Mouse (Mus musculus) left cerebral cortex, adult 11 months (tissue): ENCODE results near the gene C8g.

ENCODE experiments used
- DNase-seq: peaks from one replicate; pipeline ENCODE4 v3.0.0; 2022; ENCODE audit warnings: low spot score

The C8g gene

GRCm38 (mm10) chr2:25500576-25501405 is 728 bp downstream of the C8g start, which contains the start of gene Fbxw5:
Fbxw5 (plus strand) TSS chr2:25500750.
- peak; percentile 77 for DNase-seq

DNA sequence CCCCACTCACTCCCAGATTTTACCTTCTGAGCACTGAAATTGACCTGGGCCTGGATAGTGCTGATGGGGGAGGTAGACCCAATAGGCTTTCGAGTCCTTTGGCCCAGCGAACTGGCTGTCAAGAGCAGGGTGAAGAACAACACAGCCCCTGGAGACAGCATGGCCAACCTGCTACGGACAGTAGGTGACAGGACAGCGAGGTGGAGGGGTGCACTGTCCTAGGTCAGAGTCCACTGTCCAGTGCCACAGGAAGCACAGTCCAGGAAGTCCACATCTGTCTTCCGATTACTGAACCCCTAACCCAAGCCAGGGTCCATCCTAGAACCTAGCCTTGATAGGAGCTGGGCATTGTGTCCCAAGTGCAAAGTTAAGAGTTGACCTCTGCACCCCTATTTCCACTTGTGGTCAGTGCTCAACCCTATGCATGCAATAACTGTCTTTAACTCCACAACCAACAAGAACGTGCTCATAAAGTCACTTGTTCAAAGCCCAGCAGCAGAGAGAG is 1.4 kb downstream of the C8g start:
- DNase-seq = no peak

DNA sequence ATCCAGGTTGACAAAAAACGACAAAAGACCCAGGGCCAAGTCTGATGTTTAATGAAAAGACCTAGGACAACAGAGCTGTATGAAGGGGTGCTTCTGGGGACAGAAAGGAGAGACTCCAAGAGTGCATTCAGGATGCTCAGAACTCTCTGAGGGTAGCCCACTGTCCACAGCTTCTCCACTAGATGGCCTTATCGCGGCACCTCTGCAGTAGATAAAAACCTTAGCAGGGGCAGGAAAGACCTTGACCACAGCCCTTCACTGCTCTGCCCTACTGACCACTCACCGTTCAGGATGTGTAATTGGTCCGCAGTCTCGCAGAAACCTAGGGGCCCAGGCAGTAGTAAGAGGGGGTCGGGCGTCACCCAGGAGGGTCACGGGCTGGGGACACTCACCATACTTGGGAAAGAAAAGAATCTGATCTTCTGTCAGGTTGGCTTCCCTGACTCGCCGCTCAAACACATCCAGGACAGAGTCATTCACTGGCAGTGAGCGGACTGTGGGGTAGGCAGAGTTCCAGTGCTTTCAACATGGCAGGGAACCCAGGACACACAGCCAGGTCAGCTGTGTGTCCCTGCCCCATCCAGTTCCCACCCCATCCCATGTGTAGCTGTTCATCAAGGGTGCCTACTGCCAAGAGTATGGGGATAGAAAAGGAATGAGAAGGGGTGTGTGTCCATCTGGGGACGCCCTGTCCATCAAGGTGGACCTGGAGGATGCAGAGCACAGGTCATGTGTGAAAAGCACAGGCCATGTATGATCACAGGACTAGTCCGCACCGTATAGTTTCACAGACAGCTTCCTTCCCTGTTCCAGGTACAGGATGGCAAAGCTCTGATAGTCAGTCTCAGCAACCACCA is 2.7 kb downstream of the C8g start:
- DNase-seq = no peak

DNA sequence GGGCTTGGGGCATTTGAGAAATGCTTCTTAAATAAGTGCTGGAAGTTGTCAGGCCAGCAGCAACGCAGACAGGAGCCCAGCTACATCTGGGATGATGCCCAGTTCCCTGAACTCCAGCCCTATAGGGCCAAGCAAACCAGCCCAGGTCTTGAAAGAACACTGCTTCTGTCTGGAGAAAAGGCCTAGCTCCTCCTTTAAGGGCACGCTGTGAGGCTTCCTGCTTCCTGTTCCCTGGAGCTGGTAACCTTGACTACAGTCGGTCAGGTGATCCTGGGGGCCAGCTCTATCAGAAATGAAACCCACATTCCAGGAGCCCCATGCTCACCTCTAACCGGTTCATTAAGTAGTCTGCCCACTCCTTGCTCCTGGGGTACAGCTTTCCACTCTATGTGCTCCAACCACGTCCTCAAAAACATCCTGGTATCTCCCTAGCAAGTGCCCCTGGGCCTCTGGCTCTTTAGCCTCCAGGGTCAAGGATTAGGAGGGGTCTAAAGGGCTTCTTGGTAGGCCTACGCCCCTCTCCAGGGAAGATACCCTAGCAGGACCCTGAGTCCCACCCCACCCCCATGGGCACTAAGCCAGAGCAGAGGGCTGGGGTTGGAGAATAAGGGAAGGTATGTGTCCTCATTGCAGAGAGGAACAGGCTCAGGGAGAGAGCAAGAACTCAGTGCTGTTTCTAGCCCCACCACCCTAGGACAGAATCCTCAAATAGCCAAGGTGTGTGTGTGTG is 3.5 kb downstream of the C8g start:
- no peak for DNase-seq

GRCm38 (mm10) chr2:25496462-25496861 is 5.1 kb downstream of the C8g start:
- DNase-seq = no peak

DNA sequence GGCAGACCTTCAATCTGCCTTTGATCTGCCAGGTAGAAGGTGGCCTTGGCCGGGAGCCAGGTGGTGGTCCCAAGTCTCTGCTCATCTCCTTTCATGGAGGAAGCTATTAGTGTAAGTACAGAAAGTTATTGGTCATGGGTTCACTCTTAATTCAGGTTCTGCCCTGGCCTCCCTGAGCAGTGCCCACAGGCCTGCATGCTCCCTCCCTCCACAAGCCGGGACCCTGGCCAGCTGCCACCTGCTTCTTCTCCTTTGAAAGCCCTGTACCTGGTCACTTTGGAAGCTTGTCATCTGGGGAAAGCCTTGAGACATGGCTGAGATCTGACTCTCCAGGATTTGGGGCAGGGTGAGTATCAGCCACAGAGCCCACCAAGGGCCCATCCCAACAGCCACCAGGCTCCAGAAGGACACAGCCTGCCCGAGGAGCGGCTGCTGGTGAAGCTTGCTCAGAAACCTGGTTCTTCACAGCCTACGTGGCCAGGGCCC is 8.0 kb downstream of the C8g start, which contains the start of gene Lcn12:
Lcn12 (minus strand) TSS at position 436 of the 486 bp plus-strand sequence.
- no peak for DNase-seq

DNA sequence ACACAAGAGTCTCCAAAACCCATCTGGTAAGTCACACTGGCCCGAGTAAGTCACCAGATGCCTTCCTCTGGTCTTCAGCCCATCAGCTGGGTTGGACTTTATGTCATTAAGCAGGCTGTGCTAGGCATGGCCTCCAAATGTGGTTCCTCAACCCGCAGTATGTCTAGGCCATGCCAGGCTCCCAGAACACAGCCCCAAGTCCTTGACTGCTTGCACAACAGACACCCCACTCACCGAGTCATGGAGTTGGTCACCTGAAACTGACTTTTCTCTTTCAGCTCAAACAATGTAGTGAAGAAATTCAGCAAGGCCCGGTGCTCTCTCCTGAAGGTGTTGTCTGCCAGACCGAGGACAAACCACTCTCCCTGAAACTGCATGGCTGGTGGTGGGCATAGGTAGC is 8.5 kb downstream of the C8g start:
- no peak for DNase-seq

GRCm38 (mm10) chr2:25488671-25489068 is 12.8 kb downstream of the C8g start:
- DNase-seq = no peak

- no peak for DNase-seq
Observed at GRCm38 (mm10) chr2:25487965-25488670, 13.4 kb downstream of the C8g start.

DNA sequence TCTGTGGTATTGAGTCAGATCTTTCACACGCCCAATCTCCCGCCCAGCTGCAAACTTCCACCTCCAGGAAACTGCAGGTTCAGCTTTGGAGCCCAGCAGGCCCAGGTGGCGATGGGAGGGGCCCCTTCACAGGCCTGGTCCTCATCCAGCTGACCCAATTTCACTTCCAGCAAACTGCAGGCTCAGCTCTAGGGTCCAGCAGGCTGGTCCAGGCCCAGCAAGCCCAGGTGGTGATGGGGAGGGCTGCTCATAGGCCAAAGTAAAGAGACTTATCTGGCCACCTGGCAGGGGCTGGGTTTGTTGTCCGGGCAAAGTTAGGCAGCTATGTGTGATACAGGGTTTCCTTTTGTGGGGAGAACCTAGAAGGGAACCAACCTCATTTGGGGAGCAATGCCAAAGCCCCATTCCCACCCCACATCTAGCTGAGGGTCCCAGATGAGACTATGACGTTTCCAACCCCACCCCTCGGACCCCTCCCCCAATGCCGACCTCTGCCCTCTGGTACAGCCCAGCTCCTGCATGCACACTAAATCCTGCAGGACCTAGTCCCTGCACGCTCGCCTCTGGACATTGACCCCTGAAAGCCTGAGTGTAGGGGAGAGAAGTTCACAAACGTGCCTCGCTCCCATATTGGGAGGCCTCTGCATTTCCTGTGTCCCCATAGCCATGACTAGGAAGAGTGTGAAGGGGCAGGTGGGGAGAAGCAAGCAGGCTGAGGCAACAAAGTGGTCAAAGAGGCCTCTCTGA is 16.4 kb downstream of the C8g start:
- DNase-seq = no peak

DNA sequence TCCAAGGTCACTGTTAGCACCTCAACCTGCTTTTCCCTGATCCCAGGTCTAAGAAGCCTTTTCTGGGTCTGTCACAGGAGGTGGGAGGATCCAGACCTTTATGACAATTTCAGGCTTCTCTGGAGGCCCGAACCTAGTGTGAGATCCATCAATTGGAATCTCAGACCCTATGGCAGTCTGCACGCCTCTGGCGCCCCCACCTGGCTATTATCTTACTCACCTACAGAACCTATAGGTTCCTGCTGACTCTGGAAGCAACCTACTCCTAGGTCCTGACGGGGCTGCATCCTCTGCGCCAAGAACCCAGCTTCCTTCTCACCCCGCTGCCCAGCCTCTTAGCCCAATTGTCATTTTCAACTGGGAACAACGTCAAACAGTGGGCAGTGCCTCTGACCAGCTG is 18.6 kb downstream of the C8g start:
- DNase-seq = no peak

GRCm38 (mm10) chr2:25480541-25480940 is 21.0 kb downstream of the C8g start:
- no peak for DNase-seq

DNA sequence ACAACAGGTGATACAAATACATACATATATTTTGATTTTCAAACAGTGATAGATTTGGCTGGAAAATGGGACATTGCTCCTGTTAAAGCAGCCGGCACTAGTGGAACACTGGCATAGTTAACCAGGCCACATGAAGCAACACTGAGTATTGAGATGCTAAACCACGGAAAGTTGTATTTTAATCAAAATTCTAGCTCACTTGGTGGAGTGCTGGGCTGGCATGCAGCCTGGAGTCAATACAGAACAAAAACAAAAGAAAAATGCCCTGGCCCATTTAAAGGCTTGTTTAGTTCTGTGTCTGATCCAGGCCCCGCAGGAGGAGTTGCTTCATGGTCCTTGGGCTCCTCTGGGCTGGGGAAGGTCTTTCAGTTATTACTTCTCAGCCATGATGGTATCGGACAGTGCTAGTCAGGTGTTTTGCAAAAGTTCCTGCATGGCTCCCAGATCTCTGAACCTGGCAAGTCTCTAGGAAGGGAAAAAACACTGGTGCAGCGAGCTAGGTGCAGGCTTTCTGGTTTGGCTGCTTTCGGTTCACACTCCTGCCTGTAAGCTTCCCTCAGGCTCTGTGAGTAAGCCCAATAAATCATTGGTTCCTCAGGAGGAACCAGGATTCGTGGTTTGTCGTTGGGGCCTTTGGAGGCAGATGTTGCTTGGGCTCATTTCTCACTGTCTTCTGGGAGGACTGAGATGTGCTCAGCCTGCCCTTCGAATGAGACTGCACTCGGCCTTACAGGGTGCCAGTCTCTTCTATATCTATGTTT is 21.8 kb downstream of the C8g start:
- DNase-seq = no peak

GRCm38 (mm10) chr2:25477967-25478675 is 23.4 kb downstream of the C8g start:
- DNase-seq = peak; percentile 63

DNA sequence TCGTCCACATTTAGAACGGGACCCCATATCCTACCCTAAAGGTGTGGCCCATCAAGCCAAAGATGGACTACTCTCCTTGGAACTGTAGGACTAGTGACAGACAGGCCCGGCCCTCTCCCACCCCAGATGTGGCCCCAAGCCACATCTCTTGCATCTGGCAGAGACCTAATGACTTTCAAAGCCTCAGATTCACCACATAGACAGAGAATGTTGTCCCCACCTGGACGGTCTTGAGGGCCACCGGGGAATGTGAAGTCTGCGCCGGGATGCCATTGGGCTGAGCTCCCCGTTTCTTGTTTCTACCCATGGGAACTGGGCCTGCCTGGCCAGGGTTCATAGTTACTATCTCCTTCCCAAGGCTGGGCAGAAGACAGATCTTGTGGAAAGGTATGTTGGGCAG is 24.0 kb downstream of the C8g start:
- DNase-seq = no peak

GRCm38 (mm10) chr2:25472550-25472949 is 29.0 kb downstream of the C8g start:
- no peak for DNase-seq

GRCm38 (mm10) chr2:25469969-25470368 is 31.6 kb downstream of the C8g start, which contains the start of gene Ptgds:
Ptgds (minus strand) TSS chr2:25470046.
- no peak for DNase-seq

DNA sequence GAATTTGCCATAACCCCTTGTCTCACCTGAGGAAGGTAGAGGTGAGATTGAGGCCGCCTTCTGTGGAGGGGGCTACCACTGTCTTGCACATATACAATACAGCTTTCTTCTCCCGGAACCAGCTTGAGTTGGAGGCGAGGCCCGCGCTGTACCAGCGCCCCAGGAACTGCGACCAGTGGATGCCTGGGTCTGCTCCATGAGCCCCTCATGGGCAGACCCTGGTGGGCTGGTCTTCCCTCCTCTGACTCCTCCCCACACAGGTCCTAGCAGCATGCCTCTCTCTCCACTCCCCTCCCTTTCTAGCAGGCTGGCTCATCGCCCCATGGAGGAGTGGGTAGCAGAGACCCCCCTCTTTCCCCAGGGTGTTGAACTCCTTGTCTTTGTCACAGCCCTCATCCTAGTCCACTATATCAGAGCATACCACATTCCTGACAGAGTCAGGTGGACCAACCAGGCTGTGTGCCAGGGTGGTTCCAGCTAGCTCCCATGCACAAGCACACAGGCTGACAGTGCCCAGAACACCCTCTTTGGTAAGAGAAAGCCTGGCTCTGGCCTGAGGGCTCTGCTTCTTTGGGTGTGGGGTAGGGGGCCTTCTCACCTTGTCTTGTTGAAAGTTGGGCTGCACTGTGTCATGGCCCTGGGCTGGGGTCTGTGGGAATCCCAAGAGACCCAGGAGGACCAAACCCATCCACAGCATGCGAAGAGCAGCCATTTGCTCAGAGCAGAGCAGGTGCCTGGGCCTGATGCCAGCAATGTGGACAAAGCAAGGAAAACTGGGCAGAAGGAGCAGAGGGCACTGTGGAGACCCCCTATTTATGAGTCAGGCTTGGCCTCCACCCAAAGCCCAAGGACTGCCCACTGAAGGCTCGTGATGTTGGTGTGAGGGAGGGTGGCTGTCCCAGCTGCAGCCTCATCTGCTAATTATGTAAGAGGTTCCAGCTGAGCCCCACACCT is 32.3 kb downstream of the C8g start:
- peak; percentile 55 for DNase-seq
